Mouse (Mus musculus): ENCODE measurements around the gene Nip7.
"Not testable (repeated sequence)": the region's sequence is repeated elsewhere in the genome, so short reads cannot be mapped to it uniquely, and the experiment has no call there.

- TF ChIP-seq CTCF (IDR thresholded peaks at IDR 0.05; ENCODE audit: control insufficient read depth, insufficient read depth, insufficient replicate concordance, low read depth, low read length); POLR2A (IDR thresholded peaks at IDR 0.05; ENCODE audit: control insufficient read depth, low read depth, low read length): not testable (repeated sequence)
These were observed 51.4 kb downstream of the Nip7 start for GRCm38 (mm10) chr8:107108089-107108488.
